Mouse (Mus musculus): ENCODE measurements around the gene Wnk2. TPM values are rescaled to one million over a fixed set of nuclear protein-coding genes. Genes with fewer than 3 reads are reported as not detected.

Gene Wnk2
- polyA plus RNA-seq, 1 experiment from 2014 or later = 1.4 TPM

GRCm38 (mm10) chr13:49156645-49157044 is 8.8 kb upstream of the Wnk2 start:
- Histone ChIP-seq H3K36me3 (no peaks in the 10 kb centered on the region), H3K9me3 (replicated peaks) (peaks cover 6% of the 10 kb centered on the region), H3K9ac (no peak overlapping the region), H3K4me2 (no peak overlapping the region), H3K27ac (ENCODE audit: poor library complexity, severe bottlenecking) (no peak overlapping the region), H3K4me1 (replicated peaks) (peaks cover 14% of the 10 kb centered on the region), H3K27me3 (replicated peaks) (peaks cover 14% of the 10 kb centered on the region), H3K4me3 (no peak overlapping the region)
- ATAC-seq (ENCODE audit: insufficient number of reproducible peaks, low FRiP score) = no peak
- 66% methylated on average over 4 of the region's 4 CpGs for WGBS

GRCm38 (mm10) chr13:49154621-49155020 is 6.8 kb upstream of the Wnk2 start:
- peaks cover 14% of the 10 kb centered on the region for H3K4me1 ChIP-seq (replicated peaks)
- H3K27ac ChIP-seq (ENCODE audit: poor library complexity, severe bottlenecking) = no peak overlapping the region
- ATAC-seq (ENCODE audit: insufficient number of reproducible peaks, low FRiP score) = no peak
- H3K9me3 ChIP-seq (replicated peaks) = peaks cover 6% of the 10 kb centered on the region
- no peaks in the 10 kb centered on the region for H3K36me3 ChIP-seq
- H3K9ac ChIP-seq = no peak overlapping the region
- H3K27me3 ChIP-seq (replicated peaks) = peaks cover 30% of the 10 kb centered on the region
- no peak overlapping the region for H3K4me2 ChIP-seq
- WGBS = 58% methylated on average over 7 of the region's 7 CpGs
- no peak overlapping the region for H3K4me3 ChIP-seq

DNA sequence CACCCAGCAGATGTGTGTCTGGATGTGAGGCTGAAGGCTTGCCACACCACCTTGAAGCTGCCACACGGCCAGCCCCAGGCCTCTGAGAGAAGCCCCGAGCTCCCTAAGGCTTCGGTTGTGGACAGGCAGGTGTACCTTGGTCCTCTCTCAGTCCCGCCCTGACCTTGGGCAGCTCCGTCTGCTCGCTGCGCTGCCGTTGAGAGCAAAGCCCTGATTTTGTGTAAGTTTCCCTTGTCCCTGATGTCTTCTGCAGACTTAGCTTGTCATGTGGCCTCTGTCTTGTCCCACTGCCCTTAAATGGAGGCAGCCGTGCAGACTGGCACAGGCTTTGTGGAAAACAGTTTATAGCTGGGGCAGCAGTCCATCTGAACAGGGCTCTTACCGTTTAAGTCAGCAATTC is 6.2 kb upstream of the Wnk2 start:
- H3K27me3 ChIP-seq (replicated peaks) = peaks cover 31% of the 10 kb centered on the region
- H3K9ac ChIP-seq = no peak overlapping the region
- peaks cover 14% of the 10 kb centered on the region for H3K4me1 ChIP-seq (replicated peaks)
- peaks cover 6% of the 10 kb centered on the region for H3K9me3 ChIP-seq (replicated peaks)
- no peaks in the 10 kb centered on the region for H3K36me3 ChIP-seq
- H3K4me3 ChIP-seq = no peak overlapping the region
- no peak overlapping the region for H3K4me2 ChIP-seq
- no peak for ATAC-seq (ENCODE audit: insufficient number of reproducible peaks, low FRiP score)
- 62% methylated on average over 10 of the region's 10 CpGs for WGBS
- H3K27ac ChIP-seq (ENCODE audit: poor library complexity, severe bottlenecking) = peak overlapping the region; percentile 37; the same call in 1 of the 2 replicates

DNA sequence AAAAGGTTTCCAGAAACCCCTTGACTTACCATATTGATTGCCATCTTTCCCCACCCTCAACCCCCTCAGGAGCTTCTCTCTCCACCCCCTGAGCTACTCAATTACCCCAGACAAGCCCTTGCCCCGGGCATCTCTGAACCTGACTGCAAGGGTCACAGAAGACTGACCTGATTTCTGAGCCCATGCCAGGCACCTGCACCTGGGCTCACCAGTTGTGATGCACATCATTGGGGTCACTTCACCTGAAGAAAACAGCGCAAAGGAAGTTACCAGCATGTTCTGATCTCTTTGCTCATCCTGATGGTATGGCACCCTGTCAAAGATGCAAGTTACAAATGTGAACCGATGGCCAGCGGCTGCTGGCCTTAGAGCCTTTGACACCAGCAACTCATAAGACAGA is 873 bp upstream of the Wnk2 start:
- Histone ChIP-seq H3K4me1 (replicated peaks) (peaks cover 41% of the 10 kb centered on the region), H3K36me3 (no peaks in the 10 kb centered on the region), H3K9ac (no peak overlapping the region), H3K27ac (ENCODE audit: poor library complexity, severe bottlenecking) (no peak overlapping the region), H3K9me3 (replicated peaks) (no peaks in the 10 kb centered on the region), H3K4me3 (no peak overlapping the region), H3K4me2 (no peak overlapping the region), H3K27me3 (replicated peaks) (peaks cover 77% of the 10 kb centered on the region)
- no peak for ATAC-seq (ENCODE audit: insufficient number of reproducible peaks, low FRiP score)
- WGBS = 76% methylated on average over 4 of the region's 4 CpGs

- ATAC-seq (ENCODE audit: insufficient number of reproducible peaks, low FRiP score) = peak; percentile 47
- Histone ChIP-seq H3K27ac (ENCODE audit: poor library complexity, severe bottlenecking) (no peak overlapping the region), H3K9me3 (replicated peaks) (no peaks in the 10 kb centered on the region), H3K9ac (peak overlapping the region; percentile 76), H3K4me2 (peak overlapping the region; percentile 98), H3K4me3 (peak overlapping the region; percentile 69), H3K4me1 (replicated peaks) (peaks cover 38% of the 10 kb centered on the region), H3K36me3 (no peaks in the 10 kb centered on the region), H3K27me3 (replicated peaks) (peaks cover 89% of the 10 kb centered on the region)
- WGBS = under 1% methylated on average over 98 of the region's 98 CpGs
Measured at GRCm38 (mm10) chr13:49147007-49147857, 582 bp downstream of the Wnk2 start.

DNA sequence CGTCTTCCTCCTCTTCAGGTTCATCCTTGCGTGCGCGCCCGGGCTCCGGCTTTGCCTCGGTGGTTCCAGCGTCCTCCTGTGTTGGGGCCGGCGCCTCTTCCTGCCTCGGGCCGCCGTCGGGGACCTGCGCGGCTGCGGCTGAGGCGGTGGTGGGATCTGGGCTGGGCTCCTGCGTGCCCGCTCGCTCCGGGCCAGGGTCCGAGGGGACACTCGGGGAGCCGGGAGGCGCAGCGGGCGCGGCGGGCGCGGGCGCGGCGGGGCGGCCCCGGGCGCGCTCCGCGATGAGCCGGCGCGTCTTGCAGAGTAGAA is 1.2 kb downstream of the Wnk2 start:
- Histone ChIP-seq H3K4me3 (peak overlapping the region; percentile 69), H3K36me3 (no peaks in the 10 kb centered on the region), H3K27me3 (replicated peaks) (peaks cover 89% of the 10 kb centered on the region), H3K9me3 (replicated peaks) (no peaks in the 10 kb centered on the region), H3K4me2 (peak overlapping the region; percentile 98), H3K27ac (ENCODE audit: poor library complexity, severe bottlenecking) (no peak overlapping the region), H3K4me1 (replicated peaks) (peaks cover 38% of the 10 kb centered on the region), H3K9ac (peak overlapping the region; percentile 76)
- no peak for ATAC-seq (ENCODE audit: insufficient number of reproducible peaks, low FRiP score)
- 2% methylated on average over 43 of the region's 44 CpGs for WGBS

GRCm38 (mm10) chr13:49146040-49146697 is 1.6 kb downstream of the Wnk2 start:
- ATAC-seq (ENCODE audit: insufficient number of reproducible peaks, low FRiP score) = no peak
- H3K4me2 ChIP-seq = peak overlapping the region; percentile 98
- no peaks in the 10 kb centered on the region for H3K9me3 ChIP-seq (replicated peaks)
- peaks cover 38% of the 10 kb centered on the region for H3K4me1 ChIP-seq (replicated peaks)
- H3K9ac ChIP-seq = peak overlapping the region; percentile 76
- peaks cover 86% of the 10 kb centered on the region for H3K27me3 ChIP-seq (replicated peaks)
- 18% methylated on average over 17 of the region's 17 CpGs for WGBS
- H3K36me3 ChIP-seq = no peaks in the 10 kb centered on the region
- H3K27ac ChIP-seq (ENCODE audit: poor library complexity, severe bottlenecking) = no peak overlapping the region
- peak overlapping the region; percentile 69 for H3K4me3 ChIP-seq

GRCm38 (mm10) chr13:49145396-49145795 is 2.4 kb downstream of the Wnk2 start:
- WGBS = 29% methylated on average over 7 of the region's 7 CpGs
- H3K27ac ChIP-seq (ENCODE audit: poor library complexity, severe bottlenecking) = no peak overlapping the region
- no peaks in the 10 kb centered on the region for H3K9me3 ChIP-seq (replicated peaks)
- no peak for ATAC-seq (ENCODE audit: insufficient number of reproducible peaks, low FRiP score)
- no peak overlapping the region for H3K4me3 ChIP-seq
- H3K9ac ChIP-seq = no peak overlapping the region
- peak overlapping the region; percentile 18; the same call in 1 of the 2 replicates for H3K4me2 ChIP-seq
- H3K27me3 ChIP-seq (replicated peaks) = peaks cover 78% of the 10 kb centered on the region
- peaks cover 46% of the 10 kb centered on the region for H3K4me1 ChIP-seq (replicated peaks)
- no peaks in the 10 kb centered on the region for H3K36me3 ChIP-seq

- Histone ChIP-seq H3K9ac (no peak overlapping the region), H3K4me2 (no peak overlapping the region), H3K9me3 (replicated peaks) (no peaks in the 10 kb centered on the region), H3K36me3 (no peaks in the 10 kb centered on the region), H3K27me3 (replicated peaks) (peaks cover 68% of the 10 kb centered on the region), H3K4me3 (no peak overlapping the region), H3K27ac (ENCODE audit: poor library complexity, severe bottlenecking) (no peak overlapping the region), H3K4me1 (replicated peaks) (peaks cover 48% of the 10 kb centered on the region)
- 44% methylated on average over 6 of the region's 6 CpGs for WGBS
- ATAC-seq (ENCODE audit: insufficient number of reproducible peaks, low FRiP score) = no peak
Measured at GRCm38 (mm10) chr13:49144451-49144850, 3.4 kb downstream of the Wnk2 start.

- H3K9ac ChIP-seq = no peak overlapping the region
- H3K36me3 ChIP-seq = no peaks in the 10 kb centered on the region
- WGBS = 89% methylated on average over 7 of the region's 7 CpGs
- H3K27ac ChIP-seq (ENCODE audit: poor library complexity, severe bottlenecking) = no peak overlapping the region
- peaks cover 48% of the 10 kb centered on the region for H3K4me1 ChIP-seq (replicated peaks)
- H3K27me3 ChIP-seq (replicated peaks) = peaks cover 57% of the 10 kb centered on the region
- no peak overlapping the region for H3K4me3 ChIP-seq
- no peak for ATAC-seq (ENCODE audit: insufficient number of reproducible peaks, low FRiP score)
- no peaks in the 10 kb centered on the region for H3K9me3 ChIP-seq (replicated peaks)
- H3K4me2 ChIP-seq = no peak overlapping the region
Measured at GRCm38 (mm10) chr13:49143323-49143722, 4.5 kb downstream of the Wnk2 start.

GRCm38 (mm10) chr13:49142396-49142795 is 5.4 kb downstream of the Wnk2 start:
- no peak for ATAC-seq (ENCODE audit: insufficient number of reproducible peaks, low FRiP score)
- 77% methylated on average over 5 of the region's 5 CpGs for WGBS
- Histone ChIP-seq H3K9ac (no peak overlapping the region), H3K36me3 (no peaks in the 10 kb centered on the region), H3K9me3 (replicated peaks) (no peaks in the 10 kb centered on the region), H3K27me3 (replicated peaks) (peaks cover 48% of the 10 kb centered on the region), H3K4me1 (replicated peaks) (peaks cover 45% of the 10 kb centered on the region), H3K4me2 (no peak overlapping the region), H3K27ac (ENCODE audit: poor library complexity, severe bottlenecking) (no peak overlapping the region), H3K4me3 (no peak overlapping the region)
